9 mouse cellular contexts compared by ENCODE assay signal in the genomic region with DNA sequence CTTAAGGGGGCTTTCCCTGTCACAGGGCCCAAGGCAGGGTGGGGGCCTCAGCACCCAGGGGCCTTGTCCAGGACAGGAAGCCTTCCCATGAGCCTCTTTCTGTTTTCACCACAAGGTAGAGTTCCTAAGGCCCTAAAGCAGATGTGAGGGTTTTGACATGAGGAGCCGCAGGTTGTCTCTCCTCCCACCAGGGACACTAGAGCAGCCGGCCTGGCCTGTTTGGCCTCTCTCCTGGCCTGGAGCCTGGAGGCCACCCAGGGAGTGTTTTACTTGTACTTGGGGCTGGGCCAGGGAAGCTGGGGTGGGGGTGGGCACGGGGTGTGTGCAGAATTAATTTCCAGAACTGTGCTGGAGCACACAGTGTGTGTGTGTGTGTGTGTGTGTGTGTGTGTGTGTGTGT. TPM values are rescaled to one million over a fixed set of nuclear protein-coding genes. Genes with fewer than 3 reads are reported as not detected.
A peak's percentile ranks its signal among the peaks of the same experiment; 100 is the strongest.
DNase-seq lines count a peak whose midpoint lies in the region; ATAC-seq and TF ChIP-seq lines count a peak whose summit lies in the region.
"Had no signal": no experiment of that assay in that cellular context is flagged by ENCODE, and none has a peak within 500 bp of the region (broad histone marks: within the 10 kb centered on the region; RNA-seq: fewer than 3 reads in every experiment).

No protein-coding gene starts in this region.

- TF ChIP-seq CTCF in heart, adult 2 months (IDR thresholded peaks at IDR 0.05) = peak; percentile 70

- H3K79me2 ChIP-seq in heart, adult 2 months (replicated peaks; ENCODE audit: control insufficient read depth, insufficient read depth, low read length) = no peaks in the 10 kb centered on the region

- TF ChIP-seq EP300 in heart, adult 2 months (IDR thresholded peaks at IDR 0.05; ENCODE audit: insufficient read depth, low read depth, low read length) = no peak

- no peaks in the 10 kb centered on the region for H3K9me3 ChIP-seq in heart, embryonic 10.5 days

- WGBS in heart, adult 2 months = 12% methylated on average over 3 of the region's 3 CpGs
- WGBS in heart, embryonic 10.5 days = 31% methylated on average over 3 of the region's 3 CpGs

- H3K27ac ChIP-seq in heart, adult 2 months = peak overlapping the region; percentile 47
- no peak overlapping the region for H3K27ac ChIP-seq in heart, embryonic 10.5 days

- no peak overlapping the region for H3K9ac ChIP-seq in heart, adult 2 months (ENCODE audit: low read depth, low read length)

- intact Hi-C loops in heart, adult 2 months (cut with DNase I) = no loop called here

- no peaks in the 10 kb centered on the region for H3K27me3 ChIP-seq in heart, adult 2 months (ENCODE audit: control insufficient read depth, insufficient read depth, low read length)
- H3K27me3 ChIP-seq in heart, embryonic 10.5 days (ENCODE audit: insufficient read depth, poor library complexity, severe bottlenecking) = peaks cover 27% of the 10 kb centered on the region

- ATAC-seq in frontal cortex, adult (ENCODE audit: low TSS enrichment) = no peak

- no peak for TF ChIP-seq POLR2A in heart, adult 2 months (IDR thresholded peaks at IDR 0.05; ENCODE audit: insufficient read depth, low read depth, low read length)

- H3K4me1 ChIP-seq in heart, adult 2 months (ENCODE audit: control insufficient read depth, insufficient read depth, low read length) = peaks cover 21% of the 10 kb centered on the region
- peaks cover 55% of the 10 kb centered on the region for H3K4me1 ChIP-seq in heart, embryonic 10.5 days

- no peaks in the 10 kb centered on the region for H3K36me3 ChIP-seq in heart, adult 2 months (ENCODE audit: control insufficient read depth, insufficient read depth, low read length)
- no peaks in the 10 kb centered on the region for H3K36me3 ChIP-seq in heart, embryonic 10.5 days

- peak; percentile 71 to 76 for DNase-seq in heart, adult 2 months
- no peak for DNase-seq in heart, embryonic 10.5 days (ENCODE audit: low spot score)
- DNase-seq in Muller cell, postnatal 12 days (ENCODE audit: inconsistent ontology term) = peak; percentile 59
- peak; percentile 31 to 59 for DNase-seq in gastrocnemius, adult 8-10 months (ENCODE audit: low spot score in 2 of 2)
- DNase-seq in kidney, adult 8-10 months = peak; percentile 33 to 41
- peak; percentile 72 for DNase-seq in ovary, postnatal 14 days (ENCODE audit: low spot score)
- DNase-seq in frontal cortex, postnatal 36 days (ENCODE audit: low spot score in 2 of 2) = no peak

- no peak overlapping the region for H3K4me3 ChIP-seq in heart, adult 2 months
- no peak overlapping the region for H3K4me3 ChIP-seq in heart, embryonic 10.5 days

RNA-seq across cellular contexts. Expression of a gene that starts 5.4 kb away (rescaled TPM):
- 10 to 100 TPM; 73.5 to 84.7 TPM for total RNA-seq in heart, adult 2 months (2021)
- polyA plus RNA-seq in heart, adult 2 months (2012; rRNA removed) = 68.7 and 112 TPM in 2 replicates
- 47.0 and 50.4 TPM in 2 replicates for polyA plus RNA-seq in heart, embryonic 10.5 days (2016; fragmentation: Nextera tagmentation; extraction: Ambion mirVana)
- total RNA-seq in gastrocnemius, adult 8-10 months (2022) = 100 to 1,000 TPM in 3 of 4 experiments, 10 to 100 TPM in 1; 92.6 to 123 (median 118) TPM
- total RNA-seq: MEL had no signal

RNA-seq across cellular contexts. Expression of a gene that starts 31.2 kb away (rescaled TPM):
- under 1 TPM; 0.41 to 0.47 TPM for total RNA-seq in heart, adult 2 months (2021)
- polyA plus RNA-seq in heart, adult 2 months (2012; rRNA removed) = 1.3 and 1.8 TPM in 2 replicates
- 4.4 and 5.9 TPM in 2 replicates for polyA plus RNA-seq in heart, embryonic 10.5 days (2016; fragmentation: Nextera tagmentation; extraction: Ambion mirVana)
- total RNA-seq in gastrocnemius, adult 8-10 months (2022) = under 1 TPM; 0.13 to 0.44 (median 0.19) TPM
- total RNA-seq: MEL had no signal

RNA-seq across cellular contexts. Expression of a gene that starts 59.3 kb away (rescaled TPM):
- total RNA-seq in heart, adult 2 months (2021) = 1 to 10 TPM; 1.2 to 1.5 TPM
- 1.6 and 1.8 TPM in 2 replicates for polyA plus RNA-seq in heart, adult 2 months (2012; rRNA removed)
- 0.28 and 0.64 TPM in 2 replicates for polyA plus RNA-seq in heart, embryonic 10.5 days (2016; fragmentation: Nextera tagmentation; extraction: Ambion mirVana)
- under 1 TPM; 0.44 to 0.74 (median 0.69) TPM for total RNA-seq in gastrocnemius, adult 8-10 months (2022)
- total RNA-seq: MEL had no signal

Comparison
In these comparisons a context has a peak if more than half of its experiments do, and no peak if none do; other contexts are left out.
1. DNase-seq: peak in heart, adult 2 months (2 of 2), Muller cell, postnatal 12 days (single experiment), gastrocnemius, adult 8-10 months (2 of 2), kidney, adult 8-10 months (2 of 2) and ovary, postnatal 14 days (single experiment); none in heart, embryonic 10.5 days (single experiment) and frontal cortex, postnatal 36 days (0 of 2).